In genomic region chr1:186317285-186317684, GRCm38 (mm10) we compare ENCODE assay signal across 28 mouse cellular contexts.
DNase-seq lines count a peak whose midpoint lies in the region; ATAC-seq and TF ChIP-seq lines count a peak whose summit lies in the region.
"Had no signal": no experiment of that assay in that cellular context is flagged by ENCODE, and none has a peak within 500 bp of the region (broad histone marks: within the 10 kb centered on the region; RNA-seq: fewer than 3 reads in every experiment).

No protein-coding gene starts in this region.

- H3K36me3 ChIP-seq in heart, embryonic 10.5 days = no peaks in the 10 kb centered on the region
- H3K36me3 ChIP-seq in liver, adult 2 months (ENCODE audit: control insufficient read depth, insufficient read depth, low read length) = no peaks in the 10 kb centered on the region
- H3K36me3 ChIP-seq in liver, embryonic 11.5 days (ENCODE audit: control insufficient read depth, insufficient read depth, low read length) = no peaks in the 10 kb centered on the region
- no peaks in the 10 kb centered on the region for H3K36me3 ChIP-seq in liver, embryonic 16.5 days (ENCODE audit: control insufficient read depth, insufficient read depth)
- H3K36me3 ChIP-seq: embryonic facial prominence, embryonic 13.5 days; embryonic facial prominence, embryonic 15.5 days; forebrain, embryonic 10.5 days; forebrain, embryonic 12.5 days; G1E had no signal

- no peaks in the 10 kb centered on the region for H3K27me3 ChIP-seq in heart, embryonic 10.5 days (ENCODE audit: insufficient read depth, poor library complexity, severe bottlenecking)
- no peaks in the 10 kb centered on the region for H3K27me3 ChIP-seq in liver, adult 2 months (ENCODE audit: control insufficient read depth, insufficient read depth, low read length)
- H3K27me3 ChIP-seq in liver, embryonic 11.5 days (replicated peaks; ENCODE audit: control insufficient read depth, insufficient read depth, low read length) = no peaks in the 10 kb centered on the region
- no peaks in the 10 kb centered on the region for H3K27me3 ChIP-seq in liver, embryonic 16.5 days (ENCODE audit: control insufficient read depth, insufficient read depth, low read depth, low read length)
- H3K27me3 ChIP-seq: CH12.LX; embryonic facial prominence, embryonic 15.5 days; forebrain, embryonic 12.5 days; Patski had no signal

- H3K79me2 ChIP-seq in liver, adult 2 months (ENCODE audit: control insufficient read depth, insufficient read depth, low read length) = no peaks in the 10 kb centered on the region

- ATAC-seq in liver, embryonic 11.5 days (replicated peaks; ENCODE audit: low FRiP score) = no peak
- ATAC-seq in liver, embryonic 16.5 days (ENCODE audit: low read depth) = peak; percentile 37; the same call in 1 of the 2 replicates
- ATAC-seq: CD4-positive, CD25-positive, alpha-beta regulatory T cell, adult 4 months; forebrain, embryonic 14.5 days; forebrain, embryonic 16.5 days; Patski had no signal

- H3K4me3 ChIP-seq in heart, embryonic 10.5 days = no peak overlapping the region
- no peak overlapping the region for H3K4me3 ChIP-seq in liver, adult 2 months (ENCODE audit: insufficient read depth, low read depth, low read length)
- no peak overlapping the region for H3K4me3 ChIP-seq in liver, embryonic 11.5 days (ENCODE audit: low read depth, low read length)
- no peak overlapping the region for H3K4me3 ChIP-seq in liver, embryonic 16.5 days (ENCODE audit: low read depth, low read length)
- H3K4me3 ChIP-seq: embryonic facial prominence, embryonic 13.5 days; embryonic facial prominence, embryonic 15.5 days; erythroblast, embryonic 14.5 days; forebrain, embryonic 10.5 days; forebrain, embryonic 12.5 days had no signal

- no peak for TF ChIP-seq POLR2A in liver, adult 2 months (IDR thresholded peaks at IDR 0.05; ENCODE audit: extremely low read depth, insufficient read depth, low read length)

- H3K27ac ChIP-seq in heart, embryonic 10.5 days = no peak overlapping the region
- peak overlapping the region; percentile 16; the same call in 1 of the 2 replicates for H3K27ac ChIP-seq in liver, adult 2 months (replicated peaks; ENCODE audit: insufficient read depth, low read depth, low read length)
- no peak overlapping the region for H3K27ac ChIP-seq in liver, embryonic 11.5 days (ENCODE audit: low read depth, low read length)
- no peak overlapping the region for H3K27ac ChIP-seq in liver, embryonic 16.5 days (ENCODE audit: low read length)
- H3K27ac ChIP-seq: embryonic facial prominence, embryonic 13.5 days; embryonic facial prominence, embryonic 15.5 days; forebrain, embryonic 10.5 days; forebrain, embryonic 12.5 days had no signal

- WGBS in heart, embryonic 10.5 days = 87% methylated on average over 2 of the region's 2 CpGs
- WGBS in liver, adult 2 months = 30% methylated on average over 2 of the region's 2 CpGs
- 79% methylated on average over 2 of the region's 2 CpGs for WGBS in liver, embryonic 11.5 days
- 55% methylated on average over 2 of the region's 2 CpGs for WGBS in liver, embryonic 16.5 days (ENCODE audit: insufficient replicate concordance)

- peak; percentile 46 for DNase-seq in heart, adult 11 months
- no peak for DNase-seq in heart, embryonic 10.5 days (ENCODE audit: low spot score)
- DNase-seq in liver, adult 2 months (ENCODE audit: extremely low read depth, low read depth, low spot score) = peak; percentile 69
- DNase-seq in liver, embryonic 11.5 days (ENCODE audit: low spot score) = no peak
- DNase-seq in liver = no peak
- DNase-seq: adrenal gland, adult 2 months; adrenal gland, postnatal 10 days; adrenal gland, postnatal 25 days; B cell, adult 2 months; cerebellum, adult 11 months; cerebellum, adult 18-20 months; cerebellum, adult 8-10 months; cerebellum, adult 9-11 months; cerebellum, postnatal 14 days; cerebellum, postnatal 36 days; embryo, embryonic 11 days had no signal

- H3K9ac ChIP-seq in liver, adult 2 months (ENCODE audit: low read depth, low read length) = no peak overlapping the region
- no peak overlapping the region for H3K9ac ChIP-seq in liver, embryonic 11.5 days (ENCODE audit: low read depth, low read length)
- H3K9ac ChIP-seq in liver, embryonic 16.5 days (ENCODE audit: low read depth, low read length) = no peak overlapping the region
- H3K9ac ChIP-seq: embryonic facial prominence, embryonic 13.5 days; embryonic facial prominence, embryonic 15.5 days; forebrain, embryonic 12.5 days had no signal

- no peak for TF ChIP-seq CTCF in liver, adult 2 months (IDR thresholded peaks at IDR 0.05; ENCODE audit: low read depth, low read length)

- H3K9me3 ChIP-seq in heart, embryonic 10.5 days = no peaks in the 10 kb centered on the region
- no peaks in the 10 kb centered on the region for H3K9me3 ChIP-seq in liver, embryonic 11.5 days (ENCODE audit: control insufficient read depth, low read length)
- no peaks in the 10 kb centered on the region for H3K9me3 ChIP-seq in liver, embryonic 16.5 days (replicated peaks; ENCODE audit: control insufficient read depth, low read length)
- H3K9me3 ChIP-seq: embryonic facial prominence, embryonic 13.5 days; embryonic facial prominence, embryonic 15.5 days; forebrain, embryonic 10.5 days; forebrain, embryonic 12.5 days had no signal

- H3K4me1 ChIP-seq in heart, embryonic 10.5 days = peaks cover 11% of the 10 kb centered on the region
- peaks cover 2% of the 10 kb centered on the region; the same call in 1 of the 2 replicates for H3K4me1 ChIP-seq in liver, adult 2 months (ENCODE audit: control insufficient read depth, insufficient read depth, low read length)
- no peaks in the 10 kb centered on the region for H3K4me1 ChIP-seq in liver, embryonic 11.5 days (replicated peaks; ENCODE audit: control insufficient read depth, insufficient read depth, low read length)
- no peaks in the 10 kb centered on the region for H3K4me1 ChIP-seq in liver, embryonic 16.5 days (ENCODE audit: control insufficient read depth, low read depth, low read length)
- H3K4me1 ChIP-seq: forebrain, embryonic 12.5 days had no signal

- no peak overlapping the region for H3K4me2 ChIP-seq in liver, embryonic 11.5 days
- H3K4me2 ChIP-seq in liver, embryonic 16.5 days (ENCODE audit: low read depth, low read length) = no peak overlapping the region
- H3K4me2 ChIP-seq: embryonic facial prominence, embryonic 13.5 days; embryonic facial prominence, embryonic 15.5 days; forebrain, embryonic 12.5 days had no signal

Comparison
In these comparisons a context has a peak if more than half of its experiments do, and no peak if none do; other contexts are left out.
1. DNase-seq: peak in heart, adult 11 months (single experiment) and liver, adult 2 months (single experiment); none in heart, embryonic 10.5 days (single experiment), liver, embryonic 11.5 days (single experiment) and liver (single experiment).